Mouse (Mus musculus) regulatory T cell (primary cell): ENCODE results near the gene Smarcc2.

Experiments used
- in situ Hi-C: fragments of 300-600 bp; cut with MboI, MseI; formaldehyde crosslinking; loops from one replicate; pipeline ENCODE4 v1.15.1; 2025; ENCODE audit warnings: high pct_unique_total_duplicates

Gene Smarcc2

GRCm38 (mm10) chr10:128458719-128459408 is at the start of gene Smarcc2:
Smarcc2 (plus strand) TSS chr10:128459248.
- in situ Hi-C loops, result loop anchor here (5.0 kb wide), 1 partner anchor 92 kb away; the partner anchor contains the start of gene Coq10a

- in situ Hi-C loops, result loop anchor here (5.0 kb wide), 1 partner anchor 37 kb away; no protein-coding TSS in a partner anchor
These were observed 49.1 kb upstream of the Smarcc2 start for GRCm38 (mm10) chr10:128409692-128410559.

GRCm38 (mm10) chr10:128410560-128410845 is 48.5 kb upstream of the Smarcc2 start:
- in situ Hi-C loops, result no loop called here

GRCm38 (mm10) chr10:128411211-128412054 is 47.6 kb upstream of the Smarcc2 start, which contains the start of the genes Nabp2 and Rnf41:
Nabp2 (minus strand) TSS chr10:128411492.
Rnf41 (plus strand) TSS chr10:128411657.
- in situ Hi-C loops, result no loop called here

GRCm38 (mm10) chr10:128412055-128412381 is 47.0 kb upstream of the Smarcc2 start:
- in situ Hi-C loops, result no loop called here

GRCm38 (mm10) chr10:128412558-128412957 is 46.5 kb upstream of the Smarcc2 start:
- in situ Hi-C loops, result no loop called here

- in situ Hi-C loops, result no loop called here
These were observed 46.0 kb upstream of the Smarcc2 start for GRCm38 (mm10) chr10:128413076-128413475.

GRCm38 (mm10) chr10:128414848-128415247 is 44.2 kb upstream of the Smarcc2 start:
- in situ Hi-C loops, result no loop called here

- in situ Hi-C loops, result no loop called here
These were observed 36.6 kb upstream of the Smarcc2 start for GRCm38 (mm10) chr10:128422426-128422825.

GRCm38 (mm10) chr10:128424604-128425003 is 34.4 kb upstream of the Smarcc2 start:
- in situ Hi-C loops, result no loop called here

GRCm38 (mm10) chr10:128425260-128425659 is 33.8 kb upstream of the Smarcc2 start:
- in situ Hi-C loops, result no loop called here

GRCm38 (mm10) chr10:128429052-128429451 is 30.0 kb upstream of the Smarcc2 start:
- in situ Hi-C loops, result no loop called here

- in situ Hi-C loops, result no loop called here
These were observed 29.6 kb upstream of the Smarcc2 start for GRCm38 (mm10) chr10:128429454-128429853.

- in situ Hi-C loops, result no loop called here
These were observed 25.6 kb upstream of the Smarcc2 start for GRCm38 (mm10) chr10:128433417-128433816.

- in situ Hi-C loops, result no loop called here
These were observed 24.4 kb upstream of the Smarcc2 start for GRCm38 (mm10) chr10:128434681-128435080.

GRCm38 (mm10) chr10:128435186-128435823 is 23.7 kb upstream of the Smarcc2 start:
- in situ Hi-C loops, result no loop called here

GRCm38 (mm10) chr10:128435873-128436272 is 23.2 kb upstream of the Smarcc2 start:
- in situ Hi-C loops, result no loop called here

- in situ Hi-C loops, result no loop called here
These were observed 22.7 kb upstream of the Smarcc2 start for GRCm38 (mm10) chr10:128436376-128436775.

GRCm38 (mm10) chr10:128438675-128439279 is 20.3 kb upstream of the Smarcc2 start:
- in situ Hi-C loops, result no loop called here

- in situ Hi-C loops, result no loop called here
These were observed 18.6 kb upstream of the Smarcc2 start for GRCm38 (mm10) chr10:128440407-128440806.
